Comparison of ENCODE assay signal across 12 mouse cellular contexts in genomic region chr1:91086325-91086724, GRCm38 (mm10). TPM values are rescaled to one million over a fixed set of nuclear protein-coding genes. Genes with fewer than 3 reads are reported as not detected.
A peak's percentile ranks its signal among the peaks of the same experiment; 100 is the strongest.
DNase-seq lines count a peak whose midpoint lies in the region; ATAC-seq lines count a peak whose summit lies in the region.
"Had no signal": no experiment of that assay in that cellular context is flagged by ENCODE, and none has a peak within 500 bp of the region (broad histone marks: within the 10 kb centered on the region; RNA-seq: fewer than 3 reads in every experiment).

No protein-coding gene starts in this region.

- peak overlapping the region; percentile 48 for H3K27ac ChIP-seq in forebrain, embryonic 10.5 days
- no peak overlapping the region for H3K27ac ChIP-seq in forebrain, embryonic 12.5 days
- peak overlapping the region; percentile 23; the same call in 1 of the 2 replicates for H3K27ac ChIP-seq in intestine, embryonic 14.5 days (ENCODE audit: low read depth)
- H3K27ac ChIP-seq in intestine, embryonic 16.5 days (ENCODE audit: low read length) = no peak overlapping the region
- no peak overlapping the region for H3K27ac ChIP-seq in kidney, embryonic 16.5 days (ENCODE audit: low read length)
- H3K27ac ChIP-seq: neural tube, embryonic 12.5 days had no signal

- no peak overlapping the region for H3K4me2 ChIP-seq in forebrain, embryonic 12.5 days
- no peak overlapping the region for H3K4me2 ChIP-seq in intestine, embryonic 14.5 days (ENCODE audit: low read length)
- no peak overlapping the region for H3K4me2 ChIP-seq in intestine, embryonic 16.5 days (ENCODE audit: low read depth, low read length)
- H3K4me2 ChIP-seq in kidney, embryonic 16.5 days (replicated peaks; ENCODE audit: low read depth, low read length) = no peak overlapping the region
- H3K4me2 ChIP-seq: neural tube, embryonic 12.5 days had no signal

- no peaks in the 10 kb centered on the region for H3K27me3 ChIP-seq in forebrain, embryonic 10.5 days (ENCODE audit: poor library complexity, severe bottlenecking)
- H3K27me3 ChIP-seq in forebrain, embryonic 12.5 days = no peaks in the 10 kb centered on the region
- H3K27me3 ChIP-seq in intestine, embryonic 14.5 days (replicated peaks; ENCODE audit: control insufficient read depth, insufficient read depth, low read length) = no peaks in the 10 kb centered on the region
- no peaks in the 10 kb centered on the region for H3K27me3 ChIP-seq in intestine, embryonic 16.5 days (replicated peaks; ENCODE audit: control insufficient read depth, insufficient read depth, low read length)
- no peaks in the 10 kb centered on the region for H3K27me3 ChIP-seq in kidney, embryonic 16.5 days (ENCODE audit: insufficient read depth, low read length)
- H3K27me3 ChIP-seq: neural tube, embryonic 12.5 days had no signal

- no peak for DNase-seq in forebrain, embryonic 10.5 days (ENCODE audit: extremely low spot score, low spot score)
- DNase-seq in intestine, embryonic 14.5 days (ENCODE audit: low spot score) = no peak
- peak; percentile 47 for DNase-seq in CD4-positive, CD25-positive, alpha-beta regulatory T cell, adult 2 months (ENCODE audit: low read depth, low spot score)
- no peak for DNase-seq in adrenal gland, postnatal 10 days
- DNase-seq: cerebellum, adult 9-10 months; gastrocnemius, postnatal 25 days; lung, postnatal 10 days had no signal

- H3K4me1 ChIP-seq in forebrain, embryonic 10.5 days = peaks cover 24% of the 10 kb centered on the region
- H3K4me1 ChIP-seq in forebrain, embryonic 12.5 days = peaks cover 7% of the 10 kb centered on the region
- peaks cover 41% of the 10 kb centered on the region for H3K4me1 ChIP-seq in intestine, embryonic 14.5 days (replicated peaks; ENCODE audit: control insufficient read depth, insufficient read depth, low read length)
- peaks cover 22% of the 10 kb centered on the region for H3K4me1 ChIP-seq in intestine, embryonic 16.5 days (ENCODE audit: control insufficient read depth, insufficient read depth, low read length)
- H3K4me1 ChIP-seq in kidney, embryonic 16.5 days (ENCODE audit: insufficient read depth, low read length) = peaks cover 37% of the 10 kb centered on the region

- no peak overlapping the region for H3K9ac ChIP-seq in forebrain, embryonic 12.5 days
- H3K9ac ChIP-seq in intestine, embryonic 14.5 days (ENCODE audit: low read length) = no peak overlapping the region
- H3K9ac ChIP-seq in intestine, embryonic 16.5 days (ENCODE audit: low read depth, low read length) = no peak overlapping the region
- H3K9ac ChIP-seq in kidney, embryonic 16.5 days (replicated peaks; ENCODE audit: low read length) = no peak overlapping the region
- H3K9ac ChIP-seq: neural tube, embryonic 12.5 days had no signal

- H3K36me3 ChIP-seq in forebrain, embryonic 10.5 days (replicated peaks) = no peaks in the 10 kb centered on the region
- H3K36me3 ChIP-seq in forebrain, embryonic 12.5 days (replicated peaks) = no peaks in the 10 kb centered on the region
- no peaks in the 10 kb centered on the region for H3K36me3 ChIP-seq in intestine, embryonic 14.5 days (ENCODE audit: control insufficient read depth, insufficient read depth, low read length)
- no peaks in the 10 kb centered on the region for H3K36me3 ChIP-seq in intestine, embryonic 16.5 days (ENCODE audit: control insufficient read depth, insufficient read depth, low read length)
- H3K36me3 ChIP-seq in kidney, embryonic 16.5 days (ENCODE audit: insufficient read depth, low read length) = no peaks in the 10 kb centered on the region
- H3K36me3 ChIP-seq: neural tube, embryonic 12.5 days had no signal

- 53% methylated on average over 3 of the region's 3 CpGs for WGBS in forebrain, embryonic 10.5 days
- WGBS in forebrain, embryonic 12.5 days = 45% methylated on average over 3 of the region's 3 CpGs
- WGBS in intestine, embryonic 14.5 days = 25% methylated on average over 3 of the region's 3 CpGs
- WGBS in intestine, embryonic 16.5 days = 40% methylated on average over 3 of the region's 3 CpGs
- 37% methylated on average over 3 of the region's 3 CpGs for WGBS in kidney, embryonic 16.5 days

- no peaks in the 10 kb centered on the region for H3K9me3 ChIP-seq in forebrain, embryonic 10.5 days
- H3K9me3 ChIP-seq in forebrain, embryonic 12.5 days = no peaks in the 10 kb centered on the region
- H3K9me3 ChIP-seq in intestine, embryonic 14.5 days (ENCODE audit: control insufficient read depth, low read length) = no peaks in the 10 kb centered on the region
- H3K9me3 ChIP-seq in intestine, embryonic 16.5 days (ENCODE audit: control insufficient read depth, low read length) = no peaks in the 10 kb centered on the region
- H3K9me3 ChIP-seq in kidney, embryonic 16.5 days (ENCODE audit: low read length) = no peaks in the 10 kb centered on the region
- H3K9me3 ChIP-seq: neural tube, embryonic 12.5 days had no signal

- no peak for ATAC-seq in forebrain, embryonic 12.5 days (ENCODE audit: low FRiP score)
- ATAC-seq in intestine, embryonic 14.5 days (replicated peaks; ENCODE audit: low FRiP score, low TSS enrichment, low read depth) = no peak
- no peak for ATAC-seq in intestine, embryonic 16.5 days
- peak; percentile 19 for ATAC-seq in inflammation-experienced regulatory T-cells, adult 6 months
- ATAC-seq in kidney, embryonic 16.5 days (ENCODE audit: low FRiP score, low TSS enrichment) = no peak

- no peak overlapping the region for H3K4me3 ChIP-seq in forebrain, embryonic 10.5 days
- H3K4me3 ChIP-seq in forebrain, embryonic 12.5 days (replicated peaks) = no peak overlapping the region
- H3K4me3 ChIP-seq in intestine, embryonic 14.5 days (ENCODE audit: low read depth, low read length) = no peak overlapping the region
- H3K4me3 ChIP-seq in intestine, embryonic 16.5 days (ENCODE audit: low read length) = no peak overlapping the region
- no peak overlapping the region for H3K4me3 ChIP-seq in kidney, embryonic 16.5 days (ENCODE audit: low read length)
- H3K4me3 ChIP-seq: neural tube, embryonic 12.5 days had no signal

RNA-seq across cellular contexts. Expression of gene Rbm44, which starts 58.6 kb away (rescaled TPM):
- 0.26 and 0.67 TPM in 2 replicates for polyA plus RNA-seq in forebrain, embryonic 10.5 days (2016; fragmentation: Nextera tagmentation; extraction: Ambion mirVana)
- polyA plus RNA-seq in forebrain, embryonic 12.5 days (2016; fragmentation: Nextera tagmentation; extraction: Ambion mirVana) = 0.28 and 0.31 TPM in 2 replicates
- polyA plus RNA-seq in intestine, embryonic 14.5 days (2014; fragmentation: Nextera tagmentation; extraction: Ambion mirVana) = 0.94 and 1.3 TPM in 2 replicates
- 0.44 and 0.53 TPM in 2 replicates for polyA plus RNA-seq in intestine, embryonic 16.5 days (2015; fragmentation: Nextera tagmentation; extraction: Ambion mirVana)
- 1 to 10 TPM in 2 of 3 experiments, not detected in 1; 1.3 to 8.0 TPM for polyA plus RNA-seq in inflammation-experienced regulatory T-cells, adult 6 months (2017; shearing (Covaris generic))
- 0.50 and 1.5 TPM in 2 replicates for polyA plus RNA-seq in kidney, embryonic 16.5 days (2015; fragmentation: Nextera tagmentation; extraction: Ambion mirVana)
- total RNA-seq in adrenal gland, postnatal 10 days (2021) = under 1 TPM; 0.21 to 0.30 TPM
- total RNA-seq: gastrocnemius, postnatal 25 days had no signal

Comparison
In these comparisons a context has a peak if more than half of its experiments do, and no peak if none do; other contexts are left out.
1. H3K27ac ChIP-seq: peak in forebrain, embryonic 10.5 days (single experiment) and intestine, embryonic 14.5 days (single experiment); none in forebrain, embryonic 12.5 days (single experiment), intestine, embryonic 16.5 days (single experiment) and kidney, embryonic 16.5 days (single experiment).